Mouse (Mus musculus): Measurements from ENCODE around the gene Elmod3. TPM values are rescaled to one million over a fixed set of nuclear protein-coding genes. Genes with fewer than 3 reads are reported as not detected.

Elmod3 gene
- polyA plus RNA-seq, 1 experiment = 6.3 TPM

GRCm38 (mm10) chr6:72550025-72550424, 48.2 kb downstream of the Elmod3 start:
- no peak overlapping the region for H3K9ac ChIP-seq (ENCODE audit: low read depth, poor library complexity, severe bottlenecking)
- H3K4me3 ChIP-seq (ENCODE audit: low read depth, low read length) = no peak overlapping the region
- no peaks in the 10 kb centered on the region for H3K36me3 ChIP-seq (ENCODE audit: control insufficient read depth, insufficient read depth, low read length, poor library complexity, severe bottlenecking)
- TF ChIP-seq POLR2A (IDR thresholded peaks at IDR 0.05; ENCODE audit: insufficient read depth, low read length) (no peak), EP300 (IDR thresholded peaks at IDR 0.05; ENCODE audit: insufficient read depth, low read depth, low read length) (no peak), CTCF (IDR thresholded peaks at IDR 0.05; ENCODE audit: low read depth, low read length) (no peak)
- no peaks in the 10 kb centered on the region for H3K27me3 ChIP-seq (ENCODE audit: control insufficient read depth, insufficient read depth, low read length, poor library complexity, severe bottlenecking)
- H3K9me3 ChIP-seq (replicated peaks; ENCODE audit: control insufficient read depth, insufficient read depth, low read length, poor library complexity, severe bottlenecking) = no peaks in the 10 kb centered on the region
- H3K4me1 ChIP-seq (ENCODE audit: control insufficient read depth, insufficient read depth, low read length) = peaks cover 4% of the 10 kb centered on the region
- no peak overlapping the region for H3K27ac ChIP-seq (ENCODE audit: insufficient read depth, low read length)

GRCm38 (mm10) chr6:72549041-72549580, 49.1 kb downstream of the Elmod3 start:
- H3K9ac ChIP-seq (ENCODE audit: low read depth, poor library complexity, severe bottlenecking) = peak overlapping the region; percentile 28
- H3K36me3 ChIP-seq (ENCODE audit: control insufficient read depth, insufficient read depth, low read length, poor library complexity, severe bottlenecking) = no peaks in the 10 kb centered on the region
- no peak for TF ChIP-seq EP300 (IDR thresholded peaks at IDR 0.05; ENCODE audit: insufficient read depth, low read depth, low read length)
- TF ChIP-seq POLR2A (IDR thresholded peaks at IDR 0.05; ENCODE audit: insufficient read depth, low read length) = no peak
- TF ChIP-seq CTCF (IDR thresholded peaks at IDR 0.05; ENCODE audit: low read depth, low read length) = no peak
- peak overlapping the region; percentile 16 for H3K4me3 ChIP-seq (ENCODE audit: low read depth, low read length)
- no peaks in the 10 kb centered on the region for H3K27me3 ChIP-seq (ENCODE audit: control insufficient read depth, insufficient read depth, low read length, poor library complexity, severe bottlenecking)
- H3K4me1 ChIP-seq (ENCODE audit: control insufficient read depth, insufficient read depth, low read length) = peaks cover 4% of the 10 kb centered on the region
- no peaks in the 10 kb centered on the region for H3K9me3 ChIP-seq (replicated peaks; ENCODE audit: control insufficient read depth, insufficient read depth, low read length, poor library complexity, severe bottlenecking)
- H3K27ac ChIP-seq (ENCODE audit: insufficient read depth, low read length) = peak overlapping the region; percentile 71

GRCm38 (mm10) chr6:72547862-72548261, 50.4 kb downstream of the Elmod3 start:
- Histone ChIP-seq H3K4me3 (ENCODE audit: low read depth, low read length) (no peak overlapping the region), H3K9ac (ENCODE audit: low read depth, poor library complexity, severe bottlenecking) (no peak overlapping the region), H3K36me3 (ENCODE audit: control insufficient read depth, insufficient read depth, low read length, poor library complexity, severe bottlenecking) (no peaks in the 10 kb centered on the region), H3K27me3 (ENCODE audit: control insufficient read depth, insufficient read depth, low read length, poor library complexity, severe bottlenecking) (no peaks in the 10 kb centered on the region), H3K27ac (ENCODE audit: insufficient read depth, low read length) (no peak overlapping the region), H3K9me3 (replicated peaks; ENCODE audit: control insufficient read depth, insufficient read depth, low read length, poor library complexity, severe bottlenecking) (no peaks in the 10 kb centered on the region), H3K4me1 (ENCODE audit: control insufficient read depth, insufficient read depth, low read length) (peaks cover 6% of the 10 kb centered on the region)
- TF ChIP-seq POLR2A (IDR thresholded peaks at IDR 0.05; ENCODE audit: insufficient read depth, low read length) = no peak
- TF ChIP-seq EP300 (IDR thresholded peaks at IDR 0.05; ENCODE audit: insufficient read depth, low read depth, low read length) = no peak
- TF ChIP-seq CTCF (IDR thresholded peaks at IDR 0.05; ENCODE audit: low read depth, low read length) = no peak

- no peaks in the 10 kb centered on the region for H3K9me3 ChIP-seq (replicated peaks; ENCODE audit: control insufficient read depth, insufficient read depth, low read length, poor library complexity, severe bottlenecking)
- no peaks in the 10 kb centered on the region for H3K36me3 ChIP-seq (ENCODE audit: control insufficient read depth, insufficient read depth, low read length, poor library complexity, severe bottlenecking)
- H3K4me3 ChIP-seq (ENCODE audit: low read depth, low read length) = no peak overlapping the region
- no peak overlapping the region for H3K27ac ChIP-seq (ENCODE audit: insufficient read depth, low read length)
- no peak for TF ChIP-seq EP300 (IDR thresholded peaks at IDR 0.05; ENCODE audit: insufficient read depth, low read depth, low read length)
- peak; percentile 30 for TF ChIP-seq CTCF (IDR thresholded peaks at IDR 0.05; ENCODE audit: low read depth, low read length)
- no peak for TF ChIP-seq POLR2A (IDR thresholded peaks at IDR 0.05; ENCODE audit: insufficient read depth, low read length)
- H3K4me1 ChIP-seq (ENCODE audit: control insufficient read depth, insufficient read depth, low read length) = peaks cover 6% of the 10 kb centered on the region
- H3K9ac ChIP-seq (ENCODE audit: low read depth, poor library complexity, severe bottlenecking) = no peak overlapping the region
- H3K27me3 ChIP-seq (ENCODE audit: control insufficient read depth, insufficient read depth, low read length, poor library complexity, severe bottlenecking) = no peaks in the 10 kb centered on the region
These were observed 51.1 kb downstream of the Elmod3 start for GRCm38 (mm10) chr6:72547121-72547520.

GRCm38 (mm10) chr6:72545377-72545776, 52.8 kb downstream of the Elmod3 start:
- H3K27me3 ChIP-seq (ENCODE audit: control insufficient read depth, insufficient read depth, low read length, poor library complexity, severe bottlenecking) = no peaks in the 10 kb centered on the region

GRCm38 (mm10) chr6:72544283-72544987, 53.8 kb downstream of the Elmod3 start, which contains the start of gene Capg:
Gene Capg, plus strand, starts transcription at chr6:72544391.
- TF ChIP-seq CTCF (IDR thresholded peaks at IDR 0.05; ENCODE audit: low read depth, low read length) (no peak), POLR2A (IDR thresholded peaks at IDR 0.05; ENCODE audit: insufficient read depth, low read length) (no peak), EP300 (IDR thresholded peaks at IDR 0.05; ENCODE audit: insufficient read depth, low read depth, low read length) (no peak)
- H3K4me3 ChIP-seq (ENCODE audit: low read depth, low read length) = peak within 1 kb of the TSS; percentile 49
- peak within 1 kb of the TSS; percentile 75 for H3K9ac ChIP-seq (ENCODE audit: low read depth, poor library complexity, severe bottlenecking)

More at GRCm38 (mm10) chr6:72545377-72545776, 52.8 kb downstream of the Elmod3 start:
- H3K9me3 ChIP-seq (replicated peaks; ENCODE audit: control insufficient read depth, insufficient read depth, low read length, poor library complexity, severe bottlenecking) = no peaks in the 10 kb centered on the region
- H3K36me3 ChIP-seq (ENCODE audit: control insufficient read depth, insufficient read depth, low read length, poor library complexity, severe bottlenecking) = no peaks in the 10 kb centered on the region
- no peak overlapping the region for H3K9ac ChIP-seq (ENCODE audit: low read depth, poor library complexity, severe bottlenecking)
- H3K4me1 ChIP-seq (ENCODE audit: control insufficient read depth, insufficient read depth, low read length) = peaks cover 6% of the 10 kb centered on the region
- H3K4me3 ChIP-seq (ENCODE audit: low read depth, low read length) = no peak overlapping the region
- H3K27ac ChIP-seq (ENCODE audit: insufficient read depth, low read length) = no peak overlapping the region
- TF ChIP-seq CTCF (IDR thresholded peaks at IDR 0.05; ENCODE audit: low read depth, low read length) (no peak), POLR2A (IDR thresholded peaks at IDR 0.05; ENCODE audit: insufficient read depth, low read length) (no peak), EP300 (IDR thresholded peaks at IDR 0.05; ENCODE audit: insufficient read depth, low read depth, low read length) (no peak)

More at GRCm38 (mm10) chr6:72544283-72544987, 53.8 kb downstream of the Elmod3 start, which contains the start of gene Capg:
- H3K36me3 ChIP-seq (ENCODE audit: control insufficient read depth, insufficient read depth, low read length, poor library complexity, severe bottlenecking) = no peaks in the 10 kb centered on the region
- H3K27me3 ChIP-seq (ENCODE audit: control insufficient read depth, insufficient read depth, low read length, poor library complexity, severe bottlenecking) = no peaks in the 10 kb centered on the region
- H3K27ac ChIP-seq (ENCODE audit: insufficient read depth, low read length) = peak within 1 kb of the TSS; percentile 52; the same call in 1 of the 2 replicates
- peaks cover 2% of the 10 kb centered on the region for H3K4me1 ChIP-seq (ENCODE audit: control insufficient read depth, insufficient read depth, low read length)
- H3K9me3 ChIP-seq (replicated peaks; ENCODE audit: control insufficient read depth, insufficient read depth, low read length, poor library complexity, severe bottlenecking) = no peaks in the 10 kb centered on the region

Data from ES-Bruce4 (cell line).